Mouse (Mus musculus) frontal cortex, postnatal 36 days (tissue): ENCODE measurements at regions not wholly inside any gene's neighbourhood (a gene's known extent, or its start where the extent isn't known, plus 50 kb on each side); places are given as distances from the start of the nearest gene placed in this dataset.
A peak's percentile ranks its signal among the peaks of the same experiment; 100 is the strongest.

ENCODE experiments used
- DNase-seq, 2 experiments: peaks; one replicate each; pipeline ENCODE4 v3.0.0; 2022; ENCODE audit warnings: low spot score in 2 of 2

- DNase-seq: no peak
Observed at GRCm38 (mm10) chr5:75248279-75248678, 96.2 kb downstream of the Pdgfra start.

DNA sequence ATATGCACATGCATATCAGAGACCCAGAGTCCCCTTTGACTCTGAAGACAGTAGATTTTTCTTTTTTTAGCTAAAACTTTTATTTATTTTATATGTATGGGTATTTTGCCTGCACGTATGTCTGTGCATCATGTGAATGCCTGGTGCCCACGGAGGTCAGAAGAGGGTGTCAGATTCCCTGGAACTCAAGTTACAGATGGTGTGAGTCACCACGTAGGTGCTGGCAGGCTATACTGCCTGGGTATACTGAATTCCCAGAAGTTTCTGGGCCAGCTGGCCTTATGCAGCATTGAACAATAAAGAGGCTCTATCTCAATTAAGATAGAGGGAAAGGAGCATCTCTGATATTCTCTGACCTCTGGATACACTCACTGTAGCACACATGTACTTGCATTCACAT lies 97.6 kb downstream of the Pdgfra start:
- no peak for DNase-seq

DNA sequence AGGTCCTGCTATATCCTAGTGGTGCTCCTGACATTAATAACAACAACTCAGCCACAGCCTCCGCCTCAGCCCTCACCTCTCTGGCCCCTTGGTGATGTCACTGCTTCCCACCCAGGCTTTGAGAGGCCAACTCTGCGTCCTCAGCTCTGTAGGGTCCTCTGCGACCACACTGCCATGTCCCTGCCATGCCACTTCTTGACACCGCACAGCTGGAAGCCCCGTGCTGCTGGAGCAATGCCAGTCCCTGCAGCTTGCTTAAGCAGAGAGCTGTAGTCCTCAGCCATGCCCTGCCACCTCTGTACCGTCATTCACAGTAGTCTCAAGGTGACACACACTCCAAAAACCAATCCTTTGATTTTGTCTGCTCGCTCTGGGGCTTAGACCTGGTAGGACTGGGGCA lies 101.3 kb downstream of the Pdgfra start:
- no peak for DNase-seq

GRCm38 (mm10) chr5:75253830-75254229 lies 101.7 kb downstream of the Pdgfra start:
- no peak for DNase-seq

- no peak for DNase-seq
Observed at GRCm38 (mm10) chr5:75256186-75256585, 104.1 kb downstream of the Pdgfra start.

GRCm38 (mm10) chr5:75257067-75257466 lies 105.0 kb downstream of the Pdgfra start:
- DNase-seq: no peak

DNA sequence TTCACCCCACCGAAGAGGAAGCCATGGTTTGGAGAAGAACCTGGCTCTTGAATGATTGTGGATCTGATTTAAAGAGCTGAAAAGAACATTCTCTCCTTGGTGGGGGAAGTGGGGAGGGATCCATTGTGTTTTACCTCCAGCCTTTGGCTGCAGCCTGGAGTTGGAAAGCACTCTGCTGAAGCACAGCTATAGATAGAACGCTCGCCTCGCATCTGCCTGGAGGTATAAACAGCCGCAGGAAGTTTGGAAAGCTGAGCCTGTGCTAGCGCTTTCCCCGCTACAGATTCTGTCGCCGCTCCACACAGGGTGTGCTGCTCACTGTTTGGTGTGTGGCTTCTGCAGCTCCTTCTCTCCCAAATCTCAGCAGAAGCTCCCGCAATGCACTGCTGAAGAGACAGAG lies 108.2 kb downstream of the Pdgfra start:
- DNase-seq: peak; percentile 59 to 71

DNA sequence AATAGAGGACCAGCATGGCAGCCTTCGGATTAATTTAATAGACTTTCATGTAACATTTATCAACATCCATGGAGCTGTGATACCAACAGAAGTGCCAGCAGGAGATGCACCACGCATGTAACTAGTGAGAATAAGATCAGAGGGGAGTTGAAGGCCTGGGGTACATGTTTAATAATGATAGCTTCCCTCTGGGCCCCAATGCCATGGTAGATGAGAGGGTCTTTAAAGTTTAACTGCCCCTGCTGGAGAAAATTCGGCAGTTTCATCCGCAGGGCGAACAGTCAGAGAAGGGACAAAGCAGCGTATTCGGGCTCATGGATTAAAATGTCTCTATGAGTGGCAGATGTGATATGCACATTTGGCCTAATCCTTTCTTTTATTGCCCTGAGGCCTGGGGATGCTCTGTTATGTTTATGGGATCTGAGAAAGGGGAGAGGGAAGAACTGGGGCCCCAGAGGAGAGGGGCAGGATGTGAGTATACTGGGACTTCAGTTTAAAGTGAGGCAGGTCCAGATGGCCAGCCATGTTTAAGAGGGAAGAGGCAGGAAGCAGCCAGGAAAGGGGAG lies 114.1 kb downstream of the Pdgfra start:
- no peak for DNase-seq

DNA sequence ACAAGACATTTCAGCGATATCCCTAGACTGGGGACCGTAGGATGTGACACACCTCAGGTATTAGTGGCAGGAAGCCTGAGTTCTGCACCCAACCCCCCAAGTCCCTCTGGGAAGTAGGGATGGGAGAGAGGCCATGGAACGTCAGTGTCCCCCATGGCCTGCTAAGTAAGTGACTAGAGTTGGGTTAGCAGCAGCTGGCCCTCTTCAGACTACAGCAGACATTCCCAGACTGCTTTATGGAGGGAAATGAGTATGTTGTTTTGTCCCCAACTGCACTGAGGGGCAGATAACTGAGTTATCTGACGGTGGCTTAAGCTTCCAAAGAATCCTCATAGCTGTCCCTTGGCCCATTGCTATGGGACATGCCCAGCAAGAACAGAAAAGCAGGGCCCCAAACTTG lies 114.8 kb downstream of the Pdgfra start:
- no peak for DNase-seq

GRCm38 (mm10) chr5:75267766-75268165 lies 115.7 kb downstream of the Pdgfra start:
- DNase-seq: no peak

DNA sequence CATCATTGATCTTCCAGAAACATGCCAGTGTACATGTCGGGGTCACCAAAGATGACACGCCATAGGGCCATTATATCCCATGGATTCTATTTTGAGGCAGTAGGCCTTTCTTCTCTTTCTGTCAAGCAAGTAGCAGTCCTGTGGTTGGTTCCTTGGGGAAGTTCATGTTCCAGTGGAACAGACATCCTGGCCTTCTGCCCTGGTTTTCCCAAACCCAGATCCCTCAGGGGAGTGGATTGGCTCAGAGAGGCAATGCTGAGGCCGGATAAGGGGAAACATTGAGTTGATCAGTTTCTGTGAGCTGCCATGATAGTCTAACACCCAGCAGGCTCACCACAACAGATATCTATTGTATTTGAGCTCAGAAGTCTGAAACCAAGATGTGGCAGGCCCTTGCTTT lies 125.9 kb downstream of the Pdgfra start:
- no peak for DNase-seq

GRCm38 (mm10) chr5:75279561-75280171 lies 127.6 kb downstream of the Pdgfra start:
- no peak for DNase-seq

- no peak for DNase-seq
Observed at GRCm38 (mm10) chr5:75280698-75281097, 128.6 kb downstream of the Pdgfra start.

DNA sequence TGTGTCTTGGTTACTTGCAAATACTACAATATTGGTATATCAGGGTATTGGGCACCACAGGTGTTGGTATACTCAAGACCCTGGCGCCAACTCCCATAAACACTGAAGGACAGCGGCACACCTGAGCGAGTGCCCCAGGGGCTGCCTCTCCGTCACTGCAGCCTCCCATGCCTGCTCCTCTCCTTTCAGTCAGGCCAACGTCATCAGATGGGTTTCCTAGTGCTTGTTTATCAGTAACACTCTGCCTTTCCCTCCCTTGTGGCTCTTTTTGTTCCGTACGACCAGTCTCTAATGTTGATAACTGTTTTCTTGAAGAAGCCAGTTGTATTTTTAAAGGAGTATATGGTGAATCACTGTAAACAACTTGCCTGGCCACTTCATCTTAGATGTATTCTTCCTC lies 129.4 kb downstream of the Pdgfra start:
- no peak for DNase-seq

GRCm38 (mm10) chr5:75282617-75283016 lies 130.5 kb downstream of the Pdgfra start:
- DNase-seq: no peak

GRCm38 (mm10) chr5:75283841-75284240 lies 131.7 kb downstream of the Pdgfra start:
- peak; percentile 11 to 39 for DNase-seq

GRCm38 (mm10) chr5:75285950-75286349 lies 133.9 kb downstream of the Pdgfra start:
- no peak for DNase-seq

DNA sequence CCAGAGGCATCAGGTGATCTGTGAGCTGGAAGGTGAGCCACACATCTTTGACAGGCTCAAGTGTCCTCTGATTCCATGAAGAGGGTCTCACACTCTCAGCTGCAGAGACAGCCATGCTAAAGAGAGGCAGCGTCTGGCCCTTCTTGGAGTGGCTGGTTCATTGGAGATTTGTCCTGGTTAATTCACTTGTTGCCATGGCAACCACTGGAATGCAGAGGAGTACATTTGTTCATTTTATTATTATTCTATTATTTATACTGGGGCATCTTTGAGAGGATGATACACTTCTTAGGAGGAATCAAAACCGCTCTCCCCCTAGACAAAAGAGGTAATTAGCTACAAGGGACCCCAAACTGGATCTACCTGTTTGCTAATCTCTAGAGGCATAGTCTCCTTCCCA lies 143.6 kb downstream of the Pdgfra start:
- no peak for DNase-seq

DNA sequence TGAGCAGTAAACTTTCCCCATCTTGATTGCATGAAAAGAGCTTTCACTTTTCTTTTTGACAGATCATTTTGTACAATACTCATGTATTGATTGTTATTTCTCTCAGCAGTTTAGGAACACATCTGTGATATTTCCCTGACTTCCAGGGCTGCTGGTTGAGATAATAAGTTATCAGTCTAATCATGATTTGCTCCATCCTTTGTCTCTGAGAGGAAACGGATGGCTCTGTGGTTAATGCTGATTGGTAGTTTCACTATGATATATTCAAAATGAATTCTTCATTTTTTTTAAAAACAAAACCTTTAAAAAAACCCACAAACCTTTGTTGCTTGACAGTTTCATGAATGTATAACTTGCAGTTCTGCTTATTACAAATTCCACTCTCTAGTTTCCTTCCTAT lies 160.8 kb downstream of the Pdgfra start:
- DNase-seq: no peak

GRCm38 (mm10) chr5:75315956-75316355 lies 163.9 kb downstream of the Pdgfra start:
- no peak for DNase-seq

DNA sequence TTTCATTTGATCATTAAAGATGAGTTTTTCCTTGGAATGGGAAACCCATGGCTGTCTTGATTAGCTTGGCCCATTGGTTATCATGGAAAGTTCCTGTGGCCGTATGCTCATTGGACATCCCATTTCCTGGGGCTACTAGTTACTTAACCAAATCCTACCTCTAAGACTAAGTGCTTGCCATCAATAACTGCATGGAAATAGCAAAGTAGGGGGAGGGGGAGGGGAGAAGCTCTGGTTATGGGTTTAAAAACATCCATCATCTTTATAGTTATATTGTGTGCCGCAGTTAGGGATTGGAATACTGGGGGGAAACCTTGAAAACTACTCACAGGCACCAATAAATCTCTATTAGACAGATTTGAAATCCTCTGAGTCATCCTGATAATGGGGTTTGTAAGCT lies 168.4 kb downstream of the Pdgfra start:
- no peak for DNase-seq

- no peak for DNase-seq
Observed at GRCm38 (mm10) chr5:75334050-75334449, 182.0 kb downstream of the Pdgfra start.

DNA sequence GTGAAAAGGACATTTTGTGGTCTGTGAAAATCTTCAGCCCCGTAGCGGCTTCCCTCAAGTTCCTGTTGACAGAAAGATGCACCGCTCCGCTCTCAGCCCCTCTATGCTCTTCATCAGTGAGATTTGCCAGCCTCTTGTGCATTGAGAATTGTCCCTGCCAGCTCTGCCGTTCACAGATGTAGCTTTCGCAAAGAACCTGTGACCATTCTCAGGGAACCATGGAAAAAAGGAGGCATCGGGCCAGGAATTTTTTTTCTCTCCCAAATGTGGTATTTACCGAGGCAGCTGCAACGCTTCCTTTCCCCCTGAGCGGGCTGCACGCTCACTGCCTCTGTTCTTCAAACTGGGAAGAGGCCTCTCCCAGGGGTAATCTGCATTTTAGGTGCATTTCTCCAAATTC lies 184.4 kb downstream of the Pdgfra start:
- peak in 1 of 2 experiments; percentile 8 for DNase-seq

- DNase-seq: peak; percentile 40 to 76
Observed at GRCm38 (mm10) chr5:75338439-75338838, 186.3 kb downstream of the Pdgfra start.
